Mouse (Mus musculus): ENCODE results near the gene Ccdc57. TPM values are rescaled to one million over a fixed set of nuclear protein-coding genes. Genes with fewer than 3 reads are reported as not detected.

The Ccdc57 gene
- polyA plus RNA-seq, 1 experiment from 2014 or later = 8.8 TPM

- H3K4me2 ChIP-seq (ENCODE audit: low read length) = no peak overlapping the region
- H3K27ac ChIP-seq (ENCODE audit: low read length) = no peak overlapping the region
- H3K27me3 ChIP-seq (replicated peaks; ENCODE audit: control insufficient read depth, insufficient read depth, low read length) = no peaks in the 10 kb centered on the region
Observed at GRCm38 (mm10) chr11:120804274-120804673, 128.4 kb downstream of the Ccdc57 start.

GRCm38 (mm10) chr11:120800061-120800904 is 132.4 kb downstream of the Ccdc57 start:
- no peaks in the 10 kb centered on the region for H3K9me3 ChIP-seq (ENCODE audit: control insufficient read depth, low read length)
- no peak overlapping the region for H3K4me3 ChIP-seq (replicated peaks; ENCODE audit: low read length)
- WGBS = 12% methylated on average over 10 of the region's 10 CpGs
- H3K4me2 ChIP-seq (ENCODE audit: low read length) = peak overlapping the region; percentile 22; the same call in 1 of the 2 replicates
- H3K9ac ChIP-seq (replicated peaks; ENCODE audit: low read depth, low read length) = peak overlapping the region; percentile 7
- no peaks in the 10 kb centered on the region for H3K27me3 ChIP-seq (replicated peaks; ENCODE audit: control insufficient read depth, insufficient read depth, low read length)
- H3K36me3 ChIP-seq (ENCODE audit: control insufficient read depth, insufficient read depth) = no peaks in the 10 kb centered on the region; the same call in 1 of the 2 replicates
- H3K27ac ChIP-seq (ENCODE audit: low read length) = no peak overlapping the region
- H3K4me1 ChIP-seq (replicated peaks; ENCODE audit: control insufficient read depth, insufficient read depth, low read length) = peaks cover 18% of the 10 kb centered on the region
- ATAC-seq = peak; percentile 42; the same call in 1 of the 2 replicates

More at GRCm38 (mm10) chr11:120804274-120804673, 128.4 kb downstream of the Ccdc57 start:
- H3K4me1 ChIP-seq (replicated peaks; ENCODE audit: control insufficient read depth, insufficient read depth, low read length) = peaks cover 8% of the 10 kb centered on the region
- peaks cover 18% of the 10 kb centered on the region for H3K36me3 ChIP-seq (ENCODE audit: control insufficient read depth, insufficient read depth)
- 82% methylated on average over 7 of the region's 7 CpGs for WGBS
- no peak overlapping the region for H3K9ac ChIP-seq (replicated peaks; ENCODE audit: low read depth, low read length)
- no peak overlapping the region for H3K4me3 ChIP-seq (replicated peaks; ENCODE audit: low read length)
- H3K9me3 ChIP-seq (ENCODE audit: control insufficient read depth, low read length) = no peaks in the 10 kb centered on the region
- no peak for ATAC-seq

GRCm38 (mm10) chr11:120799316-120799890 is 133.3 kb downstream of the Ccdc57 start:
- Histone ChIP-seq H3K27ac (ENCODE audit: low read length) (no peak overlapping the region), H3K4me3 (replicated peaks; ENCODE audit: low read length) (no peak overlapping the region), H3K36me3 (ENCODE audit: control insufficient read depth, insufficient read depth) (no peaks in the 10 kb centered on the region), H3K4me1 (replicated peaks; ENCODE audit: control insufficient read depth, insufficient read depth, low read length) (peaks cover 27% of the 10 kb centered on the region), H3K4me2 (ENCODE audit: low read length) (no peak overlapping the region), H3K9me3 (ENCODE audit: control insufficient read depth, low read length) (no peaks in the 10 kb centered on the region), H3K27me3 (replicated peaks; ENCODE audit: control insufficient read depth, insufficient read depth, low read length) (no peaks in the 10 kb centered on the region), H3K9ac (replicated peaks; ENCODE audit: low read depth, low read length) (no peak overlapping the region)
- 76% methylated on average over 6 of the region's 6 CpGs for WGBS
- no peak for ATAC-seq

- Histone ChIP-seq H3K4me1 (replicated peaks; ENCODE audit: control insufficient read depth, insufficient read depth, low read length) (peaks cover 29% of the 10 kb centered on the region), H3K4me3 (replicated peaks; ENCODE audit: low read length) (no peak overlapping the region), H3K4me2 (ENCODE audit: low read length) (no peak overlapping the region), H3K27me3 (replicated peaks; ENCODE audit: control insufficient read depth, insufficient read depth, low read length) (no peaks in the 10 kb centered on the region), H3K27ac (ENCODE audit: low read length) (no peak overlapping the region), H3K9me3 (ENCODE audit: control insufficient read depth, low read length) (no peaks in the 10 kb centered on the region), H3K36me3 (ENCODE audit: control insufficient read depth, insufficient read depth) (no peaks in the 10 kb centered on the region), H3K9ac (replicated peaks; ENCODE audit: low read depth, low read length) (no peak overlapping the region)
- ATAC-seq = no peak
- WGBS = 89% methylated on average over 3 of the region's 3 CpGs
Observed at GRCm38 (mm10) chr11:120798244-120798643, 134.4 kb downstream of the Ccdc57 start.

GRCm38 (mm10) chr11:120796614-120796946 is 136.1 kb downstream of the Ccdc57 start:
- Histone ChIP-seq H3K27ac (ENCODE audit: low read length) (peak overlapping the region; percentile 78), H3K4me1 (replicated peaks; ENCODE audit: control insufficient read depth, insufficient read depth, low read length) (peaks cover 29% of the 10 kb centered on the region), H3K36me3 (ENCODE audit: control insufficient read depth, insufficient read depth) (peaks cover 6% of the 10 kb centered on the region), H3K9me3 (ENCODE audit: control insufficient read depth, low read length) (no peaks in the 10 kb centered on the region), H3K4me2 (ENCODE audit: low read length) (peak overlapping the region; percentile 43), H3K27me3 (replicated peaks; ENCODE audit: control insufficient read depth, insufficient read depth, low read length) (no peaks in the 10 kb centered on the region), H3K4me3 (replicated peaks; ENCODE audit: low read length) (peak overlapping the region; percentile 96), H3K9ac (replicated peaks; ENCODE audit: low read depth, low read length) (peak overlapping the region; percentile 20)
- 18% methylated on average over 8 of the region's 8 CpGs for WGBS
- no peak; the same call in 1 of the 2 replicates for ATAC-seq

- WGBS = 2% methylated on average over 59 of the region's 59 CpGs
- ATAC-seq = peak; percentile 94
- H3K9me3 ChIP-seq (ENCODE audit: control insufficient read depth, low read length) = no peaks in the 10 kb centered on the region
- H3K9ac ChIP-seq (replicated peaks; ENCODE audit: low read depth, low read length) = peak within 1 kb of the TSS; percentile 93
- H3K27me3 ChIP-seq (replicated peaks; ENCODE audit: control insufficient read depth, insufficient read depth, low read length) = no peaks in the 10 kb centered on the region
- H3K4me2 ChIP-seq (ENCODE audit: low read length) = peak within 1 kb of the TSS; percentile 99
- peak within 1 kb of the TSS; percentile 78 for H3K27ac ChIP-seq (ENCODE audit: low read length)
- H3K4me3 ChIP-seq (replicated peaks; ENCODE audit: low read length) = peak within 1 kb of the TSS; percentile 96
- peaks cover 7% of the 10 kb centered on the region for H3K36me3 ChIP-seq (ENCODE audit: control insufficient read depth, insufficient read depth)
- H3K4me1 ChIP-seq (replicated peaks; ENCODE audit: control insufficient read depth, insufficient read depth, low read length) = peaks cover 29% of the 10 kb centered on the region
Observed at GRCm38 (mm10) chr11:120795756-120796613, 136.7 kb downstream of the Ccdc57 start, which contains the start of gene Dus1l. Gene Dus1l (minus strand): TSS chr11:120796403.

GRCm38 (mm10) chr11:120792652-120793051 is 140.0 kb downstream of the Ccdc57 start:
- Histone ChIP-seq H3K27me3 (replicated peaks; ENCODE audit: control insufficient read depth, insufficient read depth, low read length) (no peaks in the 10 kb centered on the region), H3K27ac (ENCODE audit: low read length) (no peak overlapping the region), H3K4me3 (replicated peaks; ENCODE audit: low read length) (no peak overlapping the region), H3K4me2 (ENCODE audit: low read length) (no peak overlapping the region), H3K4me1 (replicated peaks; ENCODE audit: control insufficient read depth, insufficient read depth, low read length) (peaks cover 21% of the 10 kb centered on the region), H3K9ac (replicated peaks; ENCODE audit: low read depth, low read length) (no peak overlapping the region), H3K9me3 (ENCODE audit: control insufficient read depth, low read length) (no peaks in the 10 kb centered on the region), H3K36me3 (ENCODE audit: control insufficient read depth, insufficient read depth) (peaks cover 26% of the 10 kb centered on the region)
- ATAC-seq = no peak
- 95% methylated on average over 9 of the region's 9 CpGs for WGBS

- no peak overlapping the region for H3K27ac ChIP-seq (ENCODE audit: low read length)
Observed at GRCm38 (mm10) chr11:120789810-120790209, 142.9 kb downstream of the Ccdc57 start.

GRCm38 (mm10) chr11:120789355-120789754 is 143.3 kb downstream of the Ccdc57 start:
- Histone ChIP-seq H3K36me3 (ENCODE audit: control insufficient read depth, insufficient read depth) (peaks cover 35% of the 10 kb centered on the region), H3K4me1 (replicated peaks; ENCODE audit: control insufficient read depth, insufficient read depth, low read length) (peaks cover 12% of the 10 kb centered on the region), H3K27ac (ENCODE audit: low read length) (no peak overlapping the region), H3K4me2 (ENCODE audit: low read length) (no peak overlapping the region), H3K9me3 (ENCODE audit: control insufficient read depth, low read length) (no peaks in the 10 kb centered on the region), H3K9ac (replicated peaks; ENCODE audit: low read depth, low read length) (no peak overlapping the region), H3K27me3 (replicated peaks; ENCODE audit: control insufficient read depth, insufficient read depth, low read length) (no peaks in the 10 kb centered on the region), H3K4me3 (replicated peaks; ENCODE audit: low read length) (no peak overlapping the region)
- WGBS = 89% methylated on average over 4 of the region's 4 CpGs
- no peak for ATAC-seq

More at GRCm38 (mm10) chr11:120789810-120790209, 142.9 kb downstream of the Ccdc57 start:
- Histone ChIP-seq H3K4me3 (replicated peaks; ENCODE audit: low read length) (no peak overlapping the region), H3K4me1 (replicated peaks; ENCODE audit: control insufficient read depth, insufficient read depth, low read length) (peaks cover 16% of the 10 kb centered on the region), H3K9ac (replicated peaks; ENCODE audit: low read depth, low read length) (no peak overlapping the region), H3K9me3 (ENCODE audit: control insufficient read depth, low read length) (no peaks in the 10 kb centered on the region), H3K27me3 (replicated peaks; ENCODE audit: control insufficient read depth, insufficient read depth, low read length) (no peaks in the 10 kb centered on the region), H3K36me3 (ENCODE audit: control insufficient read depth, insufficient read depth) (peaks cover 35% of the 10 kb centered on the region), H3K4me2 (ENCODE audit: low read length) (no peak overlapping the region)
- no peak for ATAC-seq
- WGBS = 91% methylated on average over 3 of the region's 3 CpGs
